Mouse (Mus musculus) thymus, postnatal 14 days (tissue): ENCODE data around the gene Fblim1.
"Not testable (repeated sequence)": the region's sequence is repeated elsewhere in the genome, so short reads cannot be mapped to it uniquely, and the experiment has no call there.

Experiments
- DNase-seq: peaks from one replicate; pipeline ENCODE4 v3.0.0; 2021

Fblim1 gene

GRCm38 (mm10) chr4:141598894-141599250, 7.0 kb downstream of the Fblim1 start:
- DNase-seq, result no peak

GRCm38 (mm10) chr4:141598199-141598893, 7.5 kb downstream of the Fblim1 start:
- DNase-seq, result no peak

- DNase-seq, result no peak
These were observed 9.1 kb downstream of the Fblim1 start for GRCm38 (mm10) chr4:141596700-141597328.

- no peak for DNase-seq
These were observed 10.2 kb downstream of the Fblim1 start for GRCm38 (mm10) chr4:141595605-141596268.

GRCm38 (mm10) chr4:141595138-141595537, 10.8 kb downstream of the Fblim1 start:
- DNase-seq, result no peak

GRCm38 (mm10) chr4:141591547-141591946, 14.3 kb downstream of the Fblim1 start:
- peak; percentile 52 for DNase-seq

- no peak for DNase-seq
These were observed 22.0 kb downstream of the Fblim1 start for GRCm38 (mm10) chr4:141583919-141584318.

- DNase-seq, result no peak
These were observed 24.8 kb downstream of the Fblim1 start for GRCm38 (mm10) chr4:141581051-141581450.

- no peak for DNase-seq
These were observed 27.1 kb downstream of the Fblim1 start for GRCm38 (mm10) chr4:141578833-141579232.

- DNase-seq, result no peak
These were observed 29.0 kb downstream of the Fblim1 start for GRCm38 (mm10) chr4:141576877-141577276.

GRCm38 (mm10) chr4:141576404-141576803, 29.5 kb downstream of the Fblim1 start:
- DNase-seq, result no peak

- DNase-seq, result peak; percentile 87
These were observed 30.9 kb downstream of the Fblim1 start for GRCm38 (mm10) chr4:141574789-141575702.

GRCm38 (mm10) chr4:141573359-141573966, 32.4 kb downstream of the Fblim1 start:
- no peak for DNase-seq

GRCm38 (mm10) chr4:141572668-141573358, 33.1 kb downstream of the Fblim1 start:
- DNase-seq, result no peak

GRCm38 (mm10) chr4:141571934-141572333, 34.0 kb downstream of the Fblim1 start:
- no peak for DNase-seq

- DNase-seq, result no peak
These were observed 34.6 kb downstream of the Fblim1 start for GRCm38 (mm10) chr4:141571337-141571739.

- DNase-seq, result no peak
These were observed 35.1 kb downstream of the Fblim1 start for GRCm38 (mm10) chr4:141570821-141571220.

- no peak for DNase-seq
These were observed 35.9 kb downstream of the Fblim1 start for GRCm38 (mm10) chr4:141570004-141570403.

- no peak for DNase-seq
These were observed 36.9 kb downstream of the Fblim1 start for GRCm38 (mm10) chr4:141568966-141569365.

GRCm38 (mm10) chr4:141567174-141567573, 38.7 kb downstream of the Fblim1 start:
- not testable (repeated sequence) for DNase-seq

- DNase-seq, result no peak
These were observed 39.7 kb downstream of the Fblim1 start for GRCm38 (mm10) chr4:141566187-141566586.

- DNase-seq, result no peak
These were observed 40.6 kb downstream of the Fblim1 start for GRCm38 (mm10) chr4:141565325-141565724.
